Mouse (Mus musculus): ENCODE measurements around the gene Trim14.

GRCm38 (mm10) chr4:46571744-46572143, 35.8 kb upstream of the Trim14 start:
- TF ChIP-seq CTCF (IDR thresholded peaks at IDR 0.05; ENCODE audit: low read depth) (no peak), EP300 (IDR thresholded peaks at IDR 0.05; ENCODE audit: low read depth) (no peak)
